Mouse (Mus musculus): ENCODE measurements around the gene Aplnr. TPM values are rescaled to one million over a fixed set of nuclear protein-coding genes. Genes with fewer than 3 reads are reported as not detected.

Aplnr gene
- polyA plus RNA-seq, 1 experiment from 2014 or later = 8.5 TPM

DNA sequence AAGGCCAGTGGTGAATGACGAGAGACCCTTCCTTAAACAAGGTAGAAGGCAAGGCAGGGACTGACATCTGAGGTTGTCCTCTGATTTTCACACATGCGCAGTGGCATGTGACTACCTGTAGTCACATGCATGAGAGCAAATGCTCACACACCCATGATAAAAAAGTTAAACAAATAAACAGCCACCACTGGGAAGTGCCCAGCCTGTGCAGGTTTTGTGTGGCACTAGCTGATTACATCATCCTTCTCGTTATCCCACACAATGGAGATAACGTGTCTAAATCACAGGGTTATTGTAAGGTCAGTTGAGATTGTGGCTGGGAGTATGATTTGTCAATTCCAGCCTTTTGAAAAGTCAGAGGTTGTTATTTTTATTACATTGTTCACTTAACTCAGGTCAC is 29.1 kb upstream of the Aplnr start:
- Histone ChIP-seq H3K4me2 (no peak overlapping the region), H3K9ac (no peak overlapping the region), H3K9me3 (replicated peaks) (no peaks in the 10 kb centered on the region), H3K36me3 (no peaks in the 10 kb centered on the region), H3K4me1 (replicated peaks) (peaks cover 23% of the 10 kb centered on the region), H3K4me3 (no peak overlapping the region), H3K27ac (ENCODE audit: poor library complexity, severe bottlenecking) (no peak overlapping the region), H3K27me3 (replicated peaks) (no peaks in the 10 kb centered on the region)
- ATAC-seq (ENCODE audit: insufficient number of reproducible peaks, low FRiP score) = no peak
- 43% methylated on average over 4 of the region's 4 CpGs for WGBS

DNA sequence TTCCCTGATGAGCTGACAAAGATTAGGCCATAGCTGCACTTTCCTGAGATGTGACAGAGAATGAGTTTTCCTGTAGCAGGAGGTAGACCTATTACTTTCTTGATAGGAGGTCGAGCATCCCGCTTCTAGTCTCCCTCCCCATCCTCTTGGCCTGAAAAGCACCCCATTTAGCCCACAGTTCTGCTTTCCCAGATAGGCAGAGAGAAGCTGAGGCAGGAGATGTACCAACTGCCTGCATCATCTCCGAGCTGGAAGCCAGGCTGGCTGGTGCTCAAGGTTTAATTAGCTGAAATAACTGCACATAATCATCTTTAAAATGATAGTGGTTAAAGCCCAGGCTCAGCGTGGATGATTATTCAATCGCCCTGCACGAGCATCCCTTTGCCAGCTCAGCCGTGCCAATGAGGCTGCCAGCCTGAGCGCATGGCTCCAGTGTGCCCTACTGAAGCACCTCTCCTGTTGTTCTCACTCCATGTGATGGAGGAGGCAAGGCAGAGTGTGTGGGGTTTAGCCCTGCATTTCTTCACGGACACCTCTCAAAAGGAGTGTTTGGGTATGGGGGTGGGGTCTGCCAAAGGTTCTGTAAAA is 25.6 kb upstream of the Aplnr start:
- WGBS = 74% methylated on average over 9 of the region's 9 CpGs
- ATAC-seq (ENCODE audit: insufficient number of reproducible peaks, low FRiP score) = no peak
- Histone ChIP-seq H3K27me3 (replicated peaks) (no peaks in the 10 kb centered on the region), H3K9me3 (replicated peaks) (no peaks in the 10 kb centered on the region), H3K27ac (ENCODE audit: poor library complexity, severe bottlenecking) (no peak overlapping the region), H3K4me3 (no peak overlapping the region), H3K9ac (no peak overlapping the region), H3K36me3 (no peaks in the 10 kb centered on the region), H3K4me2 (no peak overlapping the region), H3K4me1 (replicated peaks) (peaks cover 23% of the 10 kb centered on the region)

DNA sequence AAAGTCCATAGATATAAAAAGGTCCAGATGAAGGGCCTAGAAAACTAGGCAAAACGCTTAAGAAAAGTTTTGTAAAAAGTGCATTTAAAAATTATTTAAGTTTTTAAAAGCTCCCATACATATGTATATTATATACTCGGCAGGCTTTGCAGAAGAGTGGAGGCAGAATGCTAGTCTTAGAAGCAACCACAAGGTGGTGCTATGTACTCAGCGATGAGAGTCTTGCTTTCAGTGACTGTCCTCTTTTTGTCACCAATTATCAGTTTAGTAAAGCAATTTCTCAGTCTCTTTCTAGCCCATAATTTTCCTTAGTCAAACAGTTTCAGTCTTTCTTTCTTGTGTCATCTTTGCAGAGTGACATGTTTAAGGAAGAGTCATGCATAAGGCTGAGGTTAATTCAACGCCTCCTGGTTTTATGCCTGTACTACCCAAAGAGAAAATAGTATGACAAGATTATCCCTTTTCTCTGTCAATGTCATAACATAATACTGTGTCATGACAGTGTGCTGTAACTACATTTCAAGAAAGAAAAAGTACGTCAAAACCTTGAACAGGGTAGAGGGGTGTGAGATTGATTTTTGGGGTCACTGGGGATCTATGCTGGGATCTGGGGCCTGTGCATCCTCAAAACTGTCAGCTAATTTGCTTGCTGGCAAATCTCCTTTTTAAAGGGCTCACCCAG is 12.7 kb upstream of the Aplnr start:
- 28% methylated on average over 5 of the region's 5 CpGs for WGBS
- H3K9ac ChIP-seq = no peak overlapping the region
- H3K4me1 ChIP-seq (replicated peaks) = no peaks in the 10 kb centered on the region
- no peak overlapping the region for H3K4me3 ChIP-seq
- H3K27ac ChIP-seq (ENCODE audit: poor library complexity, severe bottlenecking) = no peak overlapping the region
- no peaks in the 10 kb centered on the region for H3K27me3 ChIP-seq (replicated peaks)
- H3K36me3 ChIP-seq = no peaks in the 10 kb centered on the region
- ATAC-seq (ENCODE audit: insufficient number of reproducible peaks, low FRiP score) = 0 out of 2 replicates have a peak, but pooled peaks have one; percentile 4
- no peak overlapping the region for H3K4me2 ChIP-seq
- H3K9me3 ChIP-seq (replicated peaks) = peaks cover 5% of the 10 kb centered on the region

- Histone ChIP-seq H3K9me3 (replicated peaks) (peaks cover 5% of the 10 kb centered on the region), H3K4me2 (no peak overlapping the region), H3K4me1 (replicated peaks) (no peaks in the 10 kb centered on the region), H3K27me3 (replicated peaks) (no peaks in the 10 kb centered on the region), H3K9ac (no peak overlapping the region), H3K4me3 (no peak overlapping the region), H3K27ac (ENCODE audit: poor library complexity, severe bottlenecking) (no peak overlapping the region), H3K36me3 (no peaks in the 10 kb centered on the region)
- WGBS = 11% methylated on average over 1 of the region's 1 CpGs
- peak; percentile 73 for ATAC-seq (ENCODE audit: insufficient number of reproducible peaks, low FRiP score)
Measured at GRCm38 (mm10) chr2:85123869-85124535, 12.0 kb upstream of the Aplnr start.

GRCm38 (mm10) chr2:85129496-85129971 is 6.5 kb upstream of the Aplnr start:
- no peaks in the 10 kb centered on the region for H3K27me3 ChIP-seq (replicated peaks)
- no peak overlapping the region for H3K4me2 ChIP-seq
- H3K36me3 ChIP-seq = no peaks in the 10 kb centered on the region
- 32% methylated on average over 6 of the region's 6 CpGs for WGBS
- H3K4me1 ChIP-seq (replicated peaks) = peaks cover 26% of the 10 kb centered on the region
- H3K9me3 ChIP-seq (replicated peaks) = peaks cover 5% of the 10 kb centered on the region
- ATAC-seq (ENCODE audit: insufficient number of reproducible peaks, low FRiP score) = peak; percentile 77
- H3K4me3 ChIP-seq = no peak overlapping the region
- H3K27ac ChIP-seq (ENCODE audit: poor library complexity, severe bottlenecking) = peak overlapping the region; percentile 60
- H3K9ac ChIP-seq = no peak overlapping the region

DNA sequence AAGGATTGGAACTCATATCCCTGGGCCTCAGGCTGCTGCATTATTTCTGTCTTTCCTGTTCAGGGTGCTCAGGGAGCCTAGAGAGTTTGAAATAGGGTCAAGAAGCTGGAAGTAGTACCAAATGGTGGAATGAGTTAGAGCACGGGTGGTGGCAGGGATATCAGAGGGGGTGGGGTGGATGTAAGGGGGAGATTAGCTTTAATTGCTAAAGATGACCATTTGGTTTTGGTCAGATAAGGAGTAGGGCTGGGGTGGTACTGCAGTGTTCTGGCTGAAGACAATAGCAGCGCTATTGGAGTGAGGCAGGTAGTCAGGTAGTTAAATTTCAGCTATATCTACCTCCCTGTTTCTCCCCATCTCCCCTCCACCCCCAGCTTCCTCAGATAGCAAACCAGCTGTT is 4.8 kb upstream of the Aplnr start:
- Histone ChIP-seq H3K9me3 (replicated peaks) (peaks cover 2% of the 10 kb centered on the region), H3K27me3 (replicated peaks) (no peaks in the 10 kb centered on the region), H3K9ac (no peak overlapping the region), H3K4me2 (no peak overlapping the region), H3K4me1 (replicated peaks) (peaks cover 26% of the 10 kb centered on the region), H3K27ac (ENCODE audit: poor library complexity, severe bottlenecking) (peak overlapping the region; percentile 60), H3K36me3 (no peaks in the 10 kb centered on the region), H3K4me3 (no peak overlapping the region)
- WGBS = 9% methylated on average over 2 of the region's 2 CpGs
- no peak for ATAC-seq (ENCODE audit: insufficient number of reproducible peaks, low FRiP score)

DNA sequence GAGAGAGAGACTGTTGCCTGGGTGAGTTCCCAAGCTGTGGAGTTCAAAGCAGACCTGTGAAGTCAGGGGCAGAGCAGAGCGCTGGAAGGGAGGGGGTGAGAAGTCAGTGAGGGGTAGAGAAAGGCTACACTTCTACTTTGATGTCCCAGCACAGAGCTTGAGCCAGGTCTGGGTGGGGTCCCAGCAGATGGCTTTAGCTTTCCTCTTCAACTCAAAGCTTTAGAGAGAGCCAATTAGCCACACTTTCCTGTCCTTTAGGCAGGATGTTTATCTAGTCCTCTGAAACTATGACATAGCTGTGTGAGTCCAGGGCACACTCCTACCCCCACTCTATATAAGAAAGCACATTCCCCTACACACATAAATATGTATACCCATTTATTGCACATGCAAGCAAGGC is 4.3 kb upstream of the Aplnr start:
- Histone ChIP-seq H3K9ac (no peak overlapping the region), H3K4me3 (no peak overlapping the region), H3K36me3 (no peaks in the 10 kb centered on the region), H3K4me1 (replicated peaks) (peaks cover 26% of the 10 kb centered on the region), H3K4me2 (no peak overlapping the region), H3K9me3 (replicated peaks) (no peaks in the 10 kb centered on the region), H3K27me3 (replicated peaks) (peaks cover 2% of the 10 kb centered on the region; the same call in 1 of the 2 replicates), H3K27ac (ENCODE audit: poor library complexity, severe bottlenecking) (peak overlapping the region; percentile 60; the same call in 1 of the 2 replicates)
- 20% methylated on average over 1 of the region's 1 CpGs for WGBS
- ATAC-seq (ENCODE audit: insufficient number of reproducible peaks, low FRiP score) = no peak

- Histone ChIP-seq H3K4me3 (no peak overlapping the region), H3K9me3 (replicated peaks) (no peaks in the 10 kb centered on the region), H3K36me3 (no peaks in the 10 kb centered on the region), H3K4me1 (replicated peaks) (peaks cover 26% of the 10 kb centered on the region), H3K4me2 (no peak overlapping the region), H3K27me3 (replicated peaks) (peaks cover 7% of the 10 kb centered on the region; the same call in 1 of the 2 replicates), H3K9ac (no peak overlapping the region), H3K27ac (ENCODE audit: poor library complexity, severe bottlenecking) (peak overlapping the region; percentile 8; the same call in 1 of the 2 replicates)
- ATAC-seq (ENCODE audit: insufficient number of reproducible peaks, low FRiP score) = no peak
- 21% methylated on average over 2 of the region's 2 CpGs for WGBS
Measured at GRCm38 (mm10) chr2:85132204-85132603, 3.8 kb upstream of the Aplnr start.

- 36% methylated on average over 1 of the region's 1 CpGs for WGBS
- Histone ChIP-seq H3K9me3 (replicated peaks) (no peaks in the 10 kb centered on the region), H3K9ac (no peak overlapping the region), H3K27ac (ENCODE audit: poor library complexity, severe bottlenecking) (no peak overlapping the region), H3K4me2 (no peak overlapping the region), H3K27me3 (replicated peaks) (peaks cover 10% of the 10 kb centered on the region; the same call in 1 of the 2 replicates), H3K36me3 (no peaks in the 10 kb centered on the region), H3K4me1 (replicated peaks) (peaks cover 37% of the 10 kb centered on the region), H3K4me3 (no peak overlapping the region)
- no peak for ATAC-seq (ENCODE audit: insufficient number of reproducible peaks, low FRiP score)
Measured at GRCm38 (mm10) chr2:85135099-85135498, 926 bp upstream of the Aplnr start.

DNA sequence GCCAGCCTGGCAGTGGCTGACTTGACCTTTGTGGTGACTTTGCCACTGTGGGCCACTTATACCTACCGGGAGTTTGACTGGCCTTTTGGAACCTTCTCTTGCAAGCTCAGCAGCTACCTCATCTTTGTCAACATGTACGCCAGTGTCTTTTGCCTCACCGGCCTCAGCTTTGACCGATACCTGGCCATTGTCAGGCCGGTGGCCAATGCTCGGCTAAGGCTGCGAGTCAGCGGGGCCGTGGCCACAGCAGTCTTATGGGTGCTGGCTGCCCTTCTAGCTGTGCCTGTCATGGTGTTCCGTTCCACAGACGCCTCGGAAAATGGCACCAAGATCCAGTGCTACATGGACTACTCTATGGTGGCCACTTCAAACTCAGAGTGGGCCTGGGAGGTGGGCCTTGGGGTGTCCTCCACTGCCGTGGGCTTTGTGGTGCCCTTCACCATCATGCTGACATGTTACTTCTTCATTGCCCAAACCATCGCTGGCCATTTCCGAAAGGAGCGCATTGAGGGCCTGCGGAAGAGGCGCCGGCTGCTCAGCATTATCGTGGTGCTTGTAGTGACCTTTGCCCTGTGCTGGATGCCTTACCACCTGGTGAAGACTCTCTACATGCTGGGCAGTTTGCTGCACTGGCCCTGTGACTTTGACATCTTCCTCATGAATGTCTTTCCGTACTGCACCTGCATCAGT is 951 bp downstream of the Aplnr start:
- Histone ChIP-seq H3K9me3 (replicated peaks) (no peaks in the 10 kb centered on the region), H3K27me3 (replicated peaks) (peaks cover 10% of the 10 kb centered on the region; the same call in 1 of the 2 replicates), H3K9ac (no peak overlapping the region), H3K36me3 (no peaks in the 10 kb centered on the region), H3K4me3 (no peak overlapping the region), H3K27ac (ENCODE audit: poor library complexity, severe bottlenecking) (no peak overlapping the region), H3K4me1 (replicated peaks) (peaks cover 28% of the 10 kb centered on the region), H3K4me2 (no peak overlapping the region)
- no peak for ATAC-seq (ENCODE audit: insufficient number of reproducible peaks, low FRiP score)
- WGBS = 62% methylated on average over 21 of the region's 21 CpGs

All from heart, embryonic 12.5 days (tissue).